Mouse (Mus musculus) adrenal gland, adult 18-20 months (tissue): ENCODE measurements around the gene Sync. TPM values are rescaled to one million over a fixed set of nuclear protein-coding genes. Genes with fewer than 3 reads are reported as not detected.

ENCODE experiments used
- DNase-seq, 2 experiments: peaks; one replicate each; pipeline ENCODE4 v3.0.0; 2021 to 2022; ENCODE audit warnings: low spot score in 2 of 2
- long read RNA-seq, 2 experiments: library from polyadenylated mRNA; stranded (forward); transcript quantifications; one replicate each; pipeline ENCODE4 v2.0.0; 2021
- total RNA-seq, 2 experiments: library from RNA; stranded (reverse); gene quantifications; 1 replicate in 1 of 2; 2 replicates in 1 of 2; pipeline ENCODE4 v1.2.3; 2021

Sync gene
- total RNA-seq: 1 to 10 TPM in 1 of 2 experiments, under 1 TPM in 1; 0.76 to 1.5 TPM
- long read RNA-seq, experiment 1: 0 reads
- long read RNA-seq, experiment 2: 0 reads

GRCm38 (mm10) chr4:129287472-129287981 is at the start of gene Sync:
Gene Sync (plus strand): TSS chr4:129287617.
- no peak for DNase-seq

GRCm38 (mm10) chr4:129237843-129238441 is 49.5 kb upstream of the Sync start:
- DNase-seq: no peak

GRCm38 (mm10) chr4:129238579-129239016 is 48.8 kb upstream of the Sync start:
- no peak for DNase-seq

- peak; percentile 60 to 62 for DNase-seq
Observed at GRCm38 (mm10) chr4:129239075-129239474, 48.3 kb upstream of the Sync start.

GRCm38 (mm10) chr4:129241898-129242297 is 45.5 kb upstream of the Sync start:
- no peak for DNase-seq

GRCm38 (mm10) chr4:129242327-129242726 is 45.1 kb upstream of the Sync start:
- no peak for DNase-seq

GRCm38 (mm10) chr4:129242761-129243160 is 44.7 kb upstream of the Sync start:
- no peak for DNase-seq

- DNase-seq: no peak
Observed at GRCm38 (mm10) chr4:129244802-129245201, 42.6 kb upstream of the Sync start.

GRCm38 (mm10) chr4:129246360-129247301 is 40.8 kb upstream of the Sync start:
- no peak for DNase-seq

GRCm38 (mm10) chr4:129247381-129248242 is 39.8 kb upstream of the Sync start:
- DNase-seq: no peak

GRCm38 (mm10) chr4:129248243-129248767 is 39.1 kb upstream of the Sync start:
- peak in 1 of 2 experiments; percentile 55 for DNase-seq

GRCm38 (mm10) chr4:129249288-129249687 is 38.1 kb upstream of the Sync start:
- DNase-seq: no peak

GRCm38 (mm10) chr4:129250759-129251481 is 36.5 kb upstream of the Sync start:
- DNase-seq: no peak

- DNase-seq: no peak
Observed at GRCm38 (mm10) chr4:129251482-129252125, 35.8 kb upstream of the Sync start.

- DNase-seq: no peak
Observed at GRCm38 (mm10) chr4:129252492-129252891, 34.9 kb upstream of the Sync start.

- no peak for DNase-seq
Observed at GRCm38 (mm10) chr4:129254571-129254970, 32.8 kb upstream of the Sync start.

- DNase-seq: no peak
Observed at GRCm38 (mm10) chr4:129256450-129257380, 30.7 kb upstream of the Sync start.

- DNase-seq: no peak
Observed at GRCm38 (mm10) chr4:129259101-129259500, 28.3 kb upstream of the Sync start.
